Mouse (Mus musculus) ovary, postnatal 36 days (tissue): ENCODE data around the gene Sowahc.

ENCODE experiments used
- DNase-seq: peaks from one replicate; pipeline ENCODE4 v3.0.0; 2022; ENCODE audit warnings: low spot score, mixed read lengths

Sowahc gene

GRCm38 (mm10) chr10:59221473-59222270, at the start of gene Sowahc, which contains the start of gene Sept10:
Gene Sowahc, plus strand, starts transcription at chr10:59221953.
Gene Sept10, minus strand, starts transcription at chr10:59221847.
- peak; percentile 98 for DNase-seq

DNA sequence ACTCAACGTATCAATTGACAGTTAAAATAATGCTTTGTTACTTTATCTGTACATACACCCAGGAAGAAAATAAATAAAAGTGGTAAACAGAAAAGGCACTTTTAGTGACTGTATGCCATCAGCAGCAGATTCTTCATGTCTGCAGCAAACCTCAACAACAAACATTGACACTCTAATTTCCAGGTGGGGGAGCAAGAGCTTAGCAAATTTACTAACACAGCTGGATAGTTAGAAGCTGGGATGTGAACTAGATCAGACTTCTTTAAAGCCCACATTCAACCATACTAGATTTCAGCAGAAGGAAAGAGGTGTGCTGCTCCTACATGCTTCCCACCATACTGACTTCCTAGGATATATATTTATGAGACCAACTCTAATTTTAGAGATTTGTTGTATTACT, 49.2 kb upstream of the Sowahc start:
- no peak for DNase-seq

- DNase-seq: no peak
Observed at GRCm38 (mm10) chr10:59179620-59180019, 42.1 kb upstream of the Sowahc start.

GRCm38 (mm10) chr10:59182306-59182705, 39.4 kb upstream of the Sowahc start:
- DNase-seq: no peak

- DNase-seq: no peak
Observed at GRCm38 (mm10) chr10:59194891-59195290, 26.9 kb upstream of the Sowahc start.

GRCm38 (mm10) chr10:59196763-59197162, 25.0 kb upstream of the Sowahc start:
- DNase-seq: no peak

DNA sequence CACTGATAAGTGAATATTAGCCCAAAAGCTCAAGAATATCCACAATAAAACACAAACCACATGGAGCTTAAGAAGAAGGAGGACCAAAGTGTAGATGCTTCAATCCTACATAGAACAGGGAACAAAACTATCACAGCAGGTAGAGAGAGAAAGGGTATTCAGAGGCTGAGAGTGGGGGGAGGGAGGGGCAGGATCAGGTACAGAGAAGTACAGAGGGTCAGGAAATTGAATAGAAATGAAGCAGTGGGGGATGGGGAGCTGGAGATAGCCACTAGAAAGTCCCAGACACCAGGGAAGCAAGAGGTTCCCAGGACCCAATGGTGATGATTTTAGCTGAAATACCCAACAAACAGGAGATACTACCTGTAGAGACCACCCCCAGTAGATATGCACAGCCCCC, 21.7 kb upstream of the Sowahc start:
- DNase-seq: no peak

DNA sequence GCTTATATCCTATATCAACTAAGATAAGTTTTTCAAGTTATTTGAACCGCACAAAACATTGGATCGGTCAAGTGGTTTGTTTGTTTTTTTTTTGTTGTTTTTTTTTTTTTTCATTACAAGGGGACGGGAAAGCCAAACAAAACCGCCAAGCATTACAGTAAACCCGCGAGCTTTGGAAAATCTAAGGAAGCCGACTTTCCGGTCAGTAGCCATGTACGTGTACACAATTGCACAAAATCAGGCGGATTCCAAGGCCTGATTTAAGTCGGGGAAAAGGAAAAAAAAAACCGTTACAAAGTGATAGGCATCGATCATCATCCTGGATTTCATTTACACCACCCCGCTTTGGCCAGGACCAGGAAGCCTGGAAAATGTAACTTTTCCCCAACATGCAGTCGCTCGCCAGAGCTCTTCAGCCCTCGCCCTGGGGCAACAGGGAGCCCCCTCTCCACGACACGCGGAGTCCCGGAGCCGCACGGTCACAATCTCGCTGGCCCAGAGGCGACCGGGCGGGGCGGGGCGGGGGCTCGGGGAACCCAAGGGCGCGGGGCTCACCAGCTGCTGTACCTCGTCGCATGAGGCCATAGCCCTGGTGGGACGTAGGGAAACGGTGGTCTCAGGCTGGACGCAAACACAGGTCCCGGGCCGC, 805 bp upstream of the Sowahc start:
- DNase-seq: no peak

GRCm38 (mm10) chr10:59222271-59223101, 733 bp downstream of the Sowahc start:
- DNase-seq: peak; percentile 24

- no peak for DNase-seq
Observed at GRCm38 (mm10) chr10:59223301-59223700, 1.5 kb downstream of the Sowahc start.

GRCm38 (mm10) chr10:59223890-59224289, 2.1 kb downstream of the Sowahc start:
- no peak for DNase-seq

- no peak for DNase-seq
Observed at GRCm38 (mm10) chr10:59225137-59225536, 3.4 kb downstream of the Sowahc start.

DNA sequence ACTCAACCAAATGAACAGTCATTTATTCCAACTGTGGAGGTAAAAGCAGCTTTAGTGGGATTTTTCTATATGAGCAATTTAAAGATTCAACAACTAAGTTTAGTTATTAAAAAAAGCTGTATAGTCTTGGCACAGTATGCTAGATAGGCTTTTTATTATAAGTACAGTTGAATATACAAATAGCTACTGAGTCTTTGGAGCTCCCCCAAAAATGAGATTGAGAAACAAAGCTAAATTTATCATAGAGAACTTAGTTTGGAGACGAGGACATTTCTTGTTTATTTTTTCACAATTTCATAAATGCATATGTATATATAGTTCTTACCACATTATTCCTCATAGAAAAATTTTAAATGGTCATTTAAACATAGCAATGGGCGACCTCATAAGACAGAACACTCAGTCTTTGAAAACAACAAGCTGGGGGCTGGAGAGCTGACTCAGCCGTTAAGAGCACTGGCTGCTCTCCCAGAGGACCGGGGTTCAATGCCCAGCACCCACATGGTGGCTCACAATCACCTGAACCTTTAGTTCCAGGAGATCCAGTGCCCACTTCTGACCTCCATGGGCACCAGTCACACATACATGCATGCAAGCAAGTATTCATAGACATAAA, 7.6 kb downstream of the Sowahc start:
- no peak for DNase-seq

GRCm38 (mm10) chr10:59235227-59235626, 13.5 kb downstream of the Sowahc start:
- no peak for DNase-seq

- DNase-seq: no peak
Observed at GRCm38 (mm10) chr10:59235847-59236246, 14.1 kb downstream of the Sowahc start.

DNA sequence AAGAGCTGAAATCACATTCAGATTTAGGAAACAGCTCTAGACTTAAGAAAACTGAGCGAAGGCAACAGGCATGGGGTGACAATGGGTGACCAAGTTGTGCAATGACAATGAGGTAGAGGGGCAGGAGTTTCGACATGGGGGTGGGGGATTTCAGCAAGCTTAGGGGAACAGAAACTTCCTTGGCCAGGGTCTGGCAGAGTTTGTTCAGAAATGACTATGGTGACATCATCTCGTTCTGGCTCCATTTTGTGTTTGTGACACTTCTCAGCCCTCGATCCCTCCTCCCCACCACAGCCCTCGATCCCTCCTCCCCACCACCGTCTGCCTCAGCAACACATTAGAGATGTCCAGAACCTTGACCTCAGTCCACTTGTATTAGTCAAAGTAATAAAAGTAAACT, 14.7 kb downstream of the Sowahc start:
- no peak for DNase-seq

DNA sequence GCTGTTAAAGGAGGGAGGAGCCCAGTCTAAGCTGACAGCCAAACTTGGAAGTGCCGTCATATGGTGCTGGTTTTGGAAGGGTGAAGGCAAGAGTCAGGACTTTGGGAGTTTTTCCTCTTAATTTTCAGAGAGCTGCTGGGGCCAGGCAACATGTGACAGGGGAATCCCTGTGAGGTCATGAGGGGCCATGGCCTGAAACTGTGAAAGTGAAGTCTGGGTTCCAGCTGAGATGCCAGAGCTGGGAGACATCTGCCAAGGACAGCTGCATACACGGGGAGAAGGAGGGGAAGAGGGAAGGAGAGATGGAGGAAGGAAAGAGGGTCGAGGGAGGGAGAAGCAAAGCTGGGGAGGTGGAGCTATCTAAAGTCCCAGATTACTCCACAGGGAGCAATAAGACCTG, 16.0 kb downstream of the Sowahc start:
- no peak for DNase-seq

- peak; percentile 18 for DNase-seq
Observed at GRCm38 (mm10) chr10:59241141-59241541, 19.4 kb downstream of the Sowahc start.

- DNase-seq: no peak
Observed at GRCm38 (mm10) chr10:59249531-59249930, 27.8 kb downstream of the Sowahc start.

- no peak for DNase-seq
Observed at GRCm38 (mm10) chr10:59250679-59251078, 28.9 kb downstream of the Sowahc start.

- DNase-seq: no peak
Observed at GRCm38 (mm10) chr10:59251980-59252379, 30.2 kb downstream of the Sowahc start.

DNA sequence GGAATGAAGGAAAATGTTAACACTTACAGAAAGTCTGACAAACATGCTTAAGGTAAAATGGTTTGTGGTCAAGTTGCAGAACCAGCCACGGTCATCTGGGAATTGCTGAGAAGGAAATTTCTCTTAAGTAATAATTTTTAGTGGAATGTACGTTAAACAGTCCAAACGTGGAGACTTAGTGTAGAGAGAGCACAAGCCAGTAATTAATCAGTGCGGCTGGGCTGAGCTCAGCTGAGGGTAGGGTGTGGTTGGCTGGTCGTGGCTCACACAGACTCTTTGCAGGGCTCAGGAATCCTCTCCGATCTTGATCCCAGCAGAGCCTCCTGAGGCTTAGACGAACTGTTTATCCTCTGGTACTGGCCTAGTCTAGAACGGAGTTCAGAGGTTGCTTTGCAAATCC, 30.6 kb downstream of the Sowahc start:
- no peak for DNase-seq
